Mouse (Mus musculus) embryo, embryonic 9.5 days (tissue): ENCODE results near the gene Gm1043.
A peak's percentile ranks its signal among the peaks of the same experiment; 100 is the strongest.

ENCODE experiments used
- DNase-seq: peaks from one replicate; pipeline ENCODE4 v3.0.0-alpha.2; 2017; ENCODE audit errors: extremely low spot score

The Gm1043 gene

GRCm38 (mm10) chr5:37117126-37117525, 32.0 kb downstream of the Gm1043 start:
- DNase-seq: peak; percentile 17

- DNase-seq: peak; percentile 30
These were observed 33.1 kb downstream of the Gm1043 start for GRCm38 (mm10) chr5:37118242-37118641.

GRCm38 (mm10) chr5:37121186-37121680, 36.1 kb downstream of the Gm1043 start:
- no peak for DNase-seq

GRCm38 (mm10) chr5:37131841-37132240, 46.7 kb downstream of the Gm1043 start:
- DNase-seq: peak; percentile 31

GRCm38 (mm10) chr5:37141745-37142144, 56.6 kb downstream of the Gm1043 start:
- DNase-seq: no peak

GRCm38 (mm10) chr5:37147536-37147935, 62.4 kb downstream of the Gm1043 start:
- DNase-seq: peak; percentile 55

- no peak for DNase-seq
These were observed 65.5 kb downstream of the Gm1043 start for GRCm38 (mm10) chr5:37150650-37151049.

- DNase-seq: no peak
These were observed 69.3 kb downstream of the Gm1043 start for GRCm38 (mm10) chr5:37154472-37154871.

- DNase-seq: no peak
These were observed 73.2 kb downstream of the Gm1043 start for GRCm38 (mm10) chr5:37158408-37158807.

- peak; percentile 79 for DNase-seq
These were observed 78.0 kb downstream of the Gm1043 start for GRCm38 (mm10) chr5:37162871-37163781.

GRCm38 (mm10) chr5:37176466-37176865, 91.3 kb downstream of the Gm1043 start:
- DNase-seq: no peak

- DNase-seq: no peak
These were observed 91.9 kb downstream of the Gm1043 start for GRCm38 (mm10) chr5:37177061-37177460.

- DNase-seq: no peak
These were observed 93.6 kb downstream of the Gm1043 start for GRCm38 (mm10) chr5:37178811-37179210.

GRCm38 (mm10) chr5:37179872-37180271, 94.7 kb downstream of the Gm1043 start:
- DNase-seq: no peak

GRCm38 (mm10) chr5:37180624-37181023, 95.5 kb downstream of the Gm1043 start:
- no peak for DNase-seq

- DNase-seq: no peak
These were observed 99.4 kb downstream of the Gm1043 start for GRCm38 (mm10) chr5:37184605-37185004.

GRCm38 (mm10) chr5:37190378-37190777, 105.2 kb downstream of the Gm1043 start:
- no peak for DNase-seq

GRCm38 (mm10) chr5:37196196-37196595, 111.0 kb downstream of the Gm1043 start:
- DNase-seq: no peak

GRCm38 (mm10) chr5:37196666-37197250, 111.6 kb downstream of the Gm1043 start:
- DNase-seq: no peak

GRCm38 (mm10) chr5:37197423-37197822, 112.3 kb downstream of the Gm1043 start:
- DNase-seq: no peak

- DNase-seq: peak; percentile 53
These were observed 113.0 kb downstream of the Gm1043 start for GRCm38 (mm10) chr5:37198011-37198688.

- DNase-seq: peak; percentile 48
These were observed 117.1 kb downstream of the Gm1043 start for GRCm38 (mm10) chr5:37202285-37202684.
